Mouse (Mus musculus) liver, postnatal 0 days (tissue): ENCODE measurements around the gene Pde4a. TPM values are rescaled to one million over a fixed set of nuclear protein-coding genes. Genes with fewer than 3 reads are reported as not detected.

ENCODE experiments used
- ATAC-seq: fragments of 200-750 bp; cut with Nextera tagmentation; 2 replicates; pipeline ENCODE4 v1.8.0; 2017; ENCODE audit warnings: mild to moderate bottlenecking, moderate library complexity
- DNase-seq: peaks from one replicate; pipeline ENCODE4 v3.0.0-alpha.2; 2016
- H3K27ac ChIP-seq: fragments of 300-500 bp; sonication (generic); 2 replicates; pipeline ENCODE4 v1.5.1; 2014; ENCODE audit warnings: antibody characterized with exemption, moderate library complexity, mild to moderate bottlenecking, low read depth
- H3K27me3 ChIP-seq: fragments of 300-500 bp; sonication (generic); 2 replicates; pipeline ENCODE4 v1.6.1; 2014; ENCODE audit warnings: low read length, control low read depth, mixed read lengths; ENCODE audit not compliant: insufficient read depth
- H3K36me3 ChIP-seq: fragments of 300-500 bp; sonication (generic); replicated peaks from 2 replicates; pipeline ENCODE4 v1.6.1; 2014; ENCODE audit warnings: mild to moderate bottlenecking, control low read depth, low read length, moderate library complexity, mixed read lengths; ENCODE audit not compliant: insufficient read depth
- H3K4me1 ChIP-seq: fragments of 300-500 bp; sonication (generic); 2 replicates; pipeline ENCODE4 v1.6.1; 2014; ENCODE audit warnings: antibody characterized with exemption, mild to moderate bottlenecking, control low read depth; ENCODE audit not compliant: insufficient read depth
- H3K4me2 ChIP-seq: fragments of 300-500 bp; sonication (generic); 2 replicates; pipeline ENCODE4 v1.6.1; 2014; ENCODE audit warnings: low read depth, mild to moderate bottlenecking, low read length, moderate library complexity, mixed read lengths
- H3K4me3 ChIP-seq: fragments of 300-500 bp; sonication (generic); 2 replicates; pipeline ENCODE4 v1.5.1; 2014; ENCODE audit warnings: low read depth, low read length
- H3K9ac ChIP-seq: fragments of 300-500 bp; sonication (generic); replicated peaks from 2 replicates; pipeline ENCODE4 v1.6.1; 2014; ENCODE audit warnings: mild to moderate bottlenecking, moderate library complexity
- H3K9me3 ChIP-seq: fragments of 300-500 bp; sonication (generic); 2 replicates; pipeline ENCODE4 v1.6.1; 2016; ENCODE audit warnings: mild to moderate bottlenecking, control low read depth, low read length, mixed read lengths
- CTCF ChIP-seq: sonication (generic); IDR thresholded peaks from 2 replicates; pipeline ENCODE4 v1.5.1; 2016; ENCODE audit warnings: antibody characterized with exemption, low read depth
- EP300 ChIP-seq: IDR thresholded peaks from 2 replicates; pipeline ENCODE4 v1.6.1; 2016; ENCODE audit warnings: antibody characterized with exemption, low read depth, mild to moderate bottlenecking
- WGBS: fragments of 180-500 bp; shearing (Covaris S2); extraction: QIAGEN DNeasy Blood & Tissue Kit; methylation state at CpG from one replicate; pipeline ENCODE4 v1.1.7; 2014; ENCODE audit not compliant: insufficient replicate concordance; 5-methylcytosine and 5-hydroxymethylcytosine counted together
- polyA plus RNA-seq: library from polyadenylated mRNA; unstranded; fragments of >200 nt; fragmentation: Nextera tagmentation; extraction: Ambion mirVana; gene quantifications from 2 replicates; pipeline ENCODE4 v1.2.1, GENCODE M21; 2015

Pde4a gene
- polyA plus RNA-seq, 1 experiment from 2014 or later, result 1.5 TPM

GRCm38 (mm10) chr9:21196521-21197433 is 31.3 kb downstream of the Pde4a start:
- DNase-seq (no peak), ATAC-seq (no peak)
- Histone ChIP-seq H3K36me3 (peaks cover 15% of the 10 kb centered on the region), H3K4me3 (no peak overlapping the region), H3K9me3 (no peaks in the 10 kb centered on the region), H3K4me1 (no peaks in the 10 kb centered on the region), H3K27ac (no peak overlapping the region), H3K4me2 (no peak overlapping the region), H3K27me3 (no peaks in the 10 kb centered on the region), H3K9ac (no peak overlapping the region)
- WGBS, result 72% methylated on average over 18 of the region's 19 CpGs
- TF ChIP-seq CTCF, result no peak
- TF ChIP-seq EP300, result no peak

DNA sequence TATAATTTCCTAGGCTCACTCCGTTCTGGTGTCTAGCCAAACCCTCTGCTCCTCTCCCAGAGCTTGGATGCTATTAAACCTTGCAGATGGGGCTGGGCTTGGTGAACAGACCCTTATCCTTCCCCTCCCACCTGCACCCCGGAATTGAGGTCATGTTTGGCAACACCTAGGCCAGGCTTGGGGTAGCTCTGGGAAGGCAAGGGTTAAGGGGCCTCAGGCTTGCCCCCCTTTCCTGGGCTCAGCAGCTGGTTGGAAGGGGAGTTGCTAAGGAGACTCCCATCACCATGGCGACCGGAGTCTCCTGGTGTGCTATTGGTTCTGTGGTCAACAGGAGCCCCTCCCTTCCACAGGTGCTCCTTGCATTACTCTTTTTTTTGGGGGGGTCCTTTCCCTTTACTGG is 32.5 kb downstream of the Pde4a start:
- Histone ChIP-seq H3K9ac (no peak overlapping the region), H3K36me3 (0 out of 2 replicates have a peak, but pooled peaks cover 5% of the 10 kb centered on the region), H3K9me3 (no peaks in the 10 kb centered on the region), H3K27me3 (no peaks in the 10 kb centered on the region), H3K4me2 (no peak overlapping the region), H3K4me3 (no peak overlapping the region), H3K27ac (no peak overlapping the region), H3K4me1 (no peaks in the 10 kb centered on the region)
- 74% methylated on average over 4 of the region's 4 CpGs for WGBS
- DNase-seq, result no peak
- ATAC-seq, result no peak
- TF ChIP-seq CTCF, result no peak
- no peak for TF ChIP-seq EP300

- DNase-seq (no peak), ATAC-seq (no peak)
- H3K36me3 ChIP-seq, result 0 out of 2 replicates have a peak, but pooled peaks cover 5% of the 10 kb centered on the region
- H3K4me1 ChIP-seq, result no peaks in the 10 kb centered on the region
- no peaks in the 10 kb centered on the region for H3K9me3 ChIP-seq
- H3K4me3 ChIP-seq, result no peak overlapping the region
- no peak overlapping the region for H3K27ac ChIP-seq
- H3K27me3 ChIP-seq, result no peaks in the 10 kb centered on the region
- no peak overlapping the region for H3K9ac ChIP-seq
- H3K4me2 ChIP-seq, result no peak overlapping the region
- 78% methylated on average over 3 of the region's 3 CpGs for WGBS
- no peak for TF ChIP-seq EP300
- no peak for TF ChIP-seq CTCF
Observed at GRCm38 (mm10) chr9:21198960-21199359, 33.4 kb downstream of the Pde4a start.

DNA sequence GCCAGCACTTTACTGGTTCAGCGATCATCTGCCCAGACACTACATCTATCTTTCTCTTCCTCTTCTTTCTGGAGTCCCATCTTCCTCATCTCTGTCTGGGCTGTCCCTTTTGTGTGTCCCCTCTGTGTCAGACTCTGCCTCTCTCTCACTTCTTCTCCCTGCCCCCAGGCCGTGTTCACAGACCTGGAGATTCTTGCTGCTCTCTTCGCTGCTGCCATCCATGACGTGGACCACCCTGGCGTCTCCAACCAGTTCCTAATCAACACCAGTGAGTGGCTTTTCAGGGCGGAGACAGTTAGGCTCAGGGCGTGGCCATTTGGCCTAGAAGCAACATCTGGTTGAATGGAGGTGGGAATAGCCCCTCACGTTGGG is 38.6 kb downstream of the Pde4a start:
- Histone ChIP-seq H3K4me1 (no peaks in the 10 kb centered on the region), H3K36me3 (peaks cover 6% of the 10 kb centered on the region), H3K9me3 (no peaks in the 10 kb centered on the region), H3K27ac (no peak overlapping the region), H3K9ac (no peak overlapping the region), H3K4me3 (no peak overlapping the region), H3K27me3 (no peaks in the 10 kb centered on the region), H3K4me2 (no peak overlapping the region)
- ATAC-seq (no peak), DNase-seq (no peak)
- WGBS, result 47% methylated on average over 8 of the region's 8 CpGs
- TF ChIP-seq EP300, result no peak
- TF ChIP-seq CTCF, result no peak

DNA sequence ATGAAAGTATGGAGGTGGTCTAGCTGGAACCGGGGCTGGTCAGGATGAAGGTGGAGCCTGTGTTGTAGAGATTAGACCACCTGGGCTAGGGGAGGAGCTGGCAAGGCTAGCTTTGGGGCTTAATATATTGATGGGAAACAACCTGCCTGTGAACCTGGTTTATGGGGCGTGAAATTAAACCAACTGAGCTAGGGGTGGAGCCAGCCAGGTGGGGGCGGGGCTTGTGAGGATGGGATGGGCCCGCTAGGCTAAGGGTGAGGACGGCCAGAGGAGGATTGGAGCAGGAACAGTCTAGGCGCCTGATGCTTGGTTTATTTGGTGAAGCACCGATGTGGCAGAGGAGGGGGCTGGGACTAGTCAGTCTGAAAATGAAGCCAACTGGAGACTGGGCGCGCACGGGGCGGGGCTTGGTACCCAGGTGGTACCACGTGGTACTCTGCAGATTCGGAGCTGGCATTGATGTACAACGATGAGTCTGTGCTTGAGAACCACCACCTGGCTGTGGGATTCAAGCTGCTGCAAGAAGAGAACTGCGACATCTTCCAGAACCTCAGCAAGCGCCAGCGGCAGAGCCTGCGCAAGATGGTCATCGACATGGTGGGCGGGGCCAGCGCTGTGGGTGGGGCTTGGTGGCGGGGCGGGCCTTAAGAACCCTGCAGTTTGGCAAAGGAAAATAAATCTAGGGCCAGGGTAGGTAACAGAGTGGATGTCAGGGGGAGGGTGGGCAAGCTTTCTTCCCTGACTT is 39.2 kb downstream of the Pde4a start:
- H3K9ac ChIP-seq, result no peak overlapping the region
- WGBS, result 46% methylated on average over 23 of the region's 23 CpGs
- DNase-seq, result no peak

GRCm38 (mm10) chr9:21206848-21207247 is 41.3 kb downstream of the Pde4a start:
- no peak overlapping the region for H3K4me2 ChIP-seq
- H3K27me3 ChIP-seq, result no peaks in the 10 kb centered on the region
- DNase-seq (no peak), ATAC-seq (no peak)
- WGBS, result 79% methylated on average over 6 of the region's 6 CpGs
- peaks cover 3% of the 10 kb centered on the region for H3K36me3 ChIP-seq
- H3K4me1 ChIP-seq, result peaks cover 4% of the 10 kb centered on the region; the same call in 1 of the 2 replicates
- TF ChIP-seq CTCF (no peak), EP300 (no peak)
- H3K9me3 ChIP-seq, result no peaks in the 10 kb centered on the region
- no peak overlapping the region for H3K27ac ChIP-seq
- no peak overlapping the region for H3K4me3 ChIP-seq
- no peak overlapping the region for H3K9ac ChIP-seq

More for the DNA sequence above, 39.2 kb downstream of the Pde4a start:
- peaks cover 6% of the 10 kb centered on the region for H3K36me3 ChIP-seq
- no peak overlapping the region for H3K4me3 ChIP-seq
- TF ChIP-seq EP300 (no peak), CTCF (no peak)
- H3K27me3 ChIP-seq, result no peaks in the 10 kb centered on the region
- peak; percentile 38 for ATAC-seq
- peak overlapping the region; percentile 30; the same call in 1 of the 2 replicates for H3K4me2 ChIP-seq
- no peaks in the 10 kb centered on the region for H3K4me1 ChIP-seq
- no peak overlapping the region for H3K27ac ChIP-seq
- no peaks in the 10 kb centered on the region for H3K9me3 ChIP-seq
